Mouse (Mus musculus): ENCODE data around the gene Vmn1r130.
"Not testable (repeated sequence)": the region's sequence is repeated elsewhere in the genome, so short reads cannot be mapped to it uniquely, and the experiment has no call there.

Gene Vmn1r130

DNA sequence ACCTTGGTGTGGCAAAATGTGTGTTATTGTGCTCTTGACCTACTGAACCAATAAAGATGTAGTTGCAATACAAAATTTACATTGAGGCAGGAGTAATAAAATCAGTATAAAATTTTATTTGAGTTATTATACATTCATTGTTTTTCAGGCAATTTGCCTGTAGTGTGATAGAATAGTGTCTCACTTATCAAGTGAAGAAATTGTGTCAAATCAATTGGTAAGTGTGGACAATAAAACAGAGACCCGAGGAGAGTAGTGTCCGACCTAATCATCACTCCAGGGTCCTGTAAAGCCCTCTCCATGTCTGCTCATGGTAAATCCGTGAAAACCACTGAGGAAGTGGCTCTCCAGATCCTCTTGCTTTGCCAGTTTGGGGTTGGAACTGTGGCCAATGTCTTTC is at the start of gene Vmn1r130:
TSS of gene Vmn1r130 (plus strand) at position 301 of the 400 bp plus-strand sequence.
- not testable (repeated sequence) for DNase-seq (ENCODE audit: low read depth, low spot score)

DNA sequence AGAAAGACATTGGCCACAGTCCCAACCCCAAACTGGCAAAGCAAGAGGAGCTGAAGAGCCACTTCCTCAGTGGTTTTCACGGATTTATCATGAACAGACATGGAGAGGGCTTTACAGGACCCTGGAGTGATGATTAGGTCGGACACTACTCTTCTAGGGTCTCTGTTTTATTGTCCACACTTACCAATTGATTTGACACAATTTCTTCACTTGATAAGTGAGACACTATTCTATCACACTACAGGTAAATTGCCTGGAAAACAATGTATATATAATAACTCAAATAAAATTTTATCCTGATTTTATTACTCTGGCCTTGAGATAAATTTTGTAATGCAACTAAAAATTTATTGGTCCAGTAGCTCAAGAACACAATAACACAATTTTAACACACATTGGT is 34.4 kb downstream of the Vmn1r130 start, which contains the start of gene Vmn1r131:
TSS of gene Vmn1r131 (minus strand) at position 101 of the 400 bp plus-strand sequence.
- not testable (repeated sequence) for DNase-seq (ENCODE audit: low read depth, low spot score)
